Mouse (Mus musculus) Patski (cell line): ENCODE measurements around the gene Ube3c. TPM values are rescaled to one million over a fixed set of nuclear protein-coding genes. Genes with fewer than 3 reads are reported as not detected.
A peak's percentile ranks its signal among the peaks of the same experiment; 100 is the strongest.
"Not testable (repeated sequence)": the region's sequence is repeated elsewhere in the genome, so short reads cannot be mapped to it uniquely, and the experiment has no call there.

ENCODE experiments used
- ATAC-seq: fragments of 100-300 bp; one replicate; pipeline ENCODE4 v1.8.0; 2021
- CTCF ChIA-PET: fragments of 350-600 bp; sonication (Branson Sonifier 250); formaldehyde crosslinking; loops from one replicate; lab custom pipeline; 2022; ENCODE audit warnings: inconsistent platforms; lab: Charles Lee
- POLR2A ChIA-PET: fragments of 350-600 bp; sonication (Branson Sonifier 250); formaldehyde crosslinking; loops from one replicate; lab custom pipeline; 2022; ENCODE audit warnings: antibody characterized with exemption, inconsistent platforms; lab: Charles Lee
- DNase-seq: peaks from one replicate; pipeline ENCODE4 v3.0.0-alpha.2; 2011; ENCODE audit warnings: low read depth, low spot score
- H3K27me3 ChIP-seq: fragments of 371-371 bp; one replicate; pipeline ENCODE4 v1.5.1; 2021
- CTCF ChIP-seq: fragments of 100-300 bp; IDR thresholded peaks from one replicate; pipeline ENCODE4 v1.5.1; 2021
- in situ Hi-C: fragments of 300-500 bp; cut with MboI; formaldehyde crosslinking; loops from 3 replicates; pipeline ENCODE4 v1.11.1; 2018; ENCODE audit warnings: low pct_unique_long_range_greater_than_20kb, mixed read lengths
- polyA plus RNA-seq: library from polyadenylated mRNA; unstranded; gene quantifications from one replicate; pipeline ENCODE4 v1.2.3, GENCODE M21; 2021

Ube3c gene
- 57.4 TPM for polyA plus RNA-seq

GRCm38 (mm10) chr5:29568848-29569377, at the start of gene Ube3c:
TSS of gene Ube3c (plus strand) at chr5:29569242.
- no peak for TF ChIP-seq CTCF
- ChIA-PET POLR2A (interaction anchor here (1.1 kb wide), 1 partner anchor 191 kb away, joined by 3 read pairs; the partner anchor contains the start of gene Lmbr1), CTCF (interaction anchor here (1.2 to 1.7 kb wide), 2 partner anchors 18 to 22 kb away, joined by 3 to 6 read pairs; no protein-coding TSS in a partner anchor)
- peaks cover 22% of the 10 kb centered on the region for H3K27me3 ChIP-seq
- ATAC-seq (peak; percentile 89), DNase-seq (peak; percentile 83)
- in situ Hi-C loops: no loop called here

DNA sequence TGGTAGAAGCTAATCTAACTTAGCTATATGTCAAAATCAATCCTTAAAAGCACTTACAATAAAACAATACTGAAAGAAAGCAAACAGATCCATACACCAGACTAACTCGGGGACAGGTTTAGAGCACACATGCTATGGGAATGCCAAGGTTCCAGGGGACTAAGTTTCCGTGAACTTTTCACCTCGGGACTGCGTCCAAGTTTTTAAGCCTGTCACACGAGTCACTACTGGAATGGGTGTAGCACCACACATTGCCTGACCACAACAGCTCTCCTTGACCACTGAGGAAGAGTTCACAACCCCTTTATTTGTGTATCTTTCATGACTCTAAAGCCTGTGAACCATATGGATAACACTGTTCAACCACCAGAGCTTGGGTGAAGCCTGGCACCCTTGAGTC, 8.9 kb upstream of the Ube3c start:
- ChIA-PET POLR2A (no interaction called here), CTCF (interaction anchor here (1.7 kb wide), 1 partner anchor 13 kb away, joined by 4 read pairs; no protein-coding TSS in a partner anchor)
- no peak for ATAC-seq
- TF ChIP-seq CTCF: no peak
- in situ Hi-C loops: no loop called here
- peaks cover 23% of the 10 kb centered on the region for H3K27me3 ChIP-seq
- no peak for DNase-seq

- ChIA-PET POLR2A (no interaction called here), CTCF (no interaction called here)
- in situ Hi-C loops: no loop called here
- TF ChIP-seq CTCF: peak; percentile 63
- ATAC-seq (no peak), DNase-seq (no peak)
- peaks cover 27% of the 10 kb centered on the region for H3K27me3 ChIP-seq
Observed at GRCm38 (mm10) chr5:29560667-29561066, 8.4 kb upstream of the Ube3c start.

DNA sequence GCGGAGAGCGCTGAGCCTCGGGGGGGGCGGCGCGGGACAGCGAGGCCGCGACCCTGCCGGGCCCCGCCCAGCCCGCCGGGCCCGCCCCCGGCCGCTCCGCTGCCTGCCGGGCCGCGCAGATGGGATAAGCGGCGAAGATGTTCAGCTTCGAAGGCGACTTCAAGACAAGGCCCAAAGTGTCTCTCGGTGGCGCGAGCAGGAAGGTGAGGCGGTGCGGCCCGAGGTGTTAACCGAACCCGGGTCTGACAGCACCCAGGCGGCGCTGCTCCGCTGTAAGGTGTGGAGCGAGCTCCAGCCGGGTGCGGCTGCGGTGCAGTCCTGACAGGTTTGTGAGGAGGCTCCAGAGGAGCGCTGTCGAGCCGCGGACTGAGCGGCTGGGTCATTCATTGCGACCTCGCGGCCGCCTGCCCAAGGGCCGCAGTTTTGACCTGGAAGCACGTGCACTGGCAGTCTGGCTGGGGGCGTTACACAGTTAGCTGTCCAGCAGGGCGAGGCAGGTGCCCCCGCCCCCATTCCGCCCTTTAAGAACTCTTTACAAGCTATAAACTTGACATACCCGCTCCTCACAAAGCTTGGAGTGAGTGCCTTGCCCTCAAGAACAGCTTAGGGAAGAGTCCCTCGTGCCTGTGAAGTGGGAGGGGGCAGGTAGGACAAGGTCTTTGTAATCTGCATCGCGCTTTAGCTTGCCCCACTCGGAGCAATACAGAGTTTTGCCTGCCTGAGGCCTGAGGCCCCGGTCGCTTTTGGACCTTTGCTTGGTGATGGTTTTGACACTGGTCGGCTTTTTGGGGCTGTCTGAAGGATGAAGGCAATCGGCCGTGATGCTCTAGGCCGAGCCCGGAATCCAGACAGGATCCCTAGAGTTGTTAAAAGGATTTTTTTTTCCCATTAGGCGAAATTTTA, 587 bp downstream of the Ube3c start:
- in situ Hi-C loops: no loop called here
- CTCF ChIA-PET: interaction anchor here (1.0 to 1.7 kb wide), 4 partner anchors 10 to 118 kb away, joined by 3 to 6 read pairs (median 5); no protein-coding TSS in a partner anchor
- peaks cover 16% of the 10 kb centered on the region for H3K27me3 ChIP-seq
- ATAC-seq: peak; percentile 87
- POLR2A ChIA-PET: interaction anchor here (0.9 to 1.3 kb wide), 5 partner anchors 10 to 191 kb away, joined by 3 to 4 read pairs (median 3); partner anchors contain the start of gene Lmbr1
- DNase-seq: no peak
- peak; percentile 71 for TF ChIP-seq CTCF

GRCm38 (mm10) chr5:29574286-29574685, 5.2 kb downstream of the Ube3c start:
- H3K27me3 ChIP-seq, POLR2A ChIA-PET, CTCF ChIA-PET, DNase-seq, in situ Hi-C loops, ATAC-seq: not testable (repeated sequence)

GRCm38 (mm10) chr5:29575085-29575484, 6.0 kb downstream of the Ube3c start:
- DNase-seq (no peak), ATAC-seq (no peak)
- no peaks in the 10 kb centered on the region for H3K27me3 ChIP-seq
- in situ Hi-C loops: no loop called here
- ChIA-PET CTCF (interaction anchor here (0.7 kb wide), 1 partner anchor 345 kb away, joined by 3 read pairs; no protein-coding TSS in a partner anchor), POLR2A (no interaction called here)
- TF ChIP-seq CTCF: no peak

DNA sequence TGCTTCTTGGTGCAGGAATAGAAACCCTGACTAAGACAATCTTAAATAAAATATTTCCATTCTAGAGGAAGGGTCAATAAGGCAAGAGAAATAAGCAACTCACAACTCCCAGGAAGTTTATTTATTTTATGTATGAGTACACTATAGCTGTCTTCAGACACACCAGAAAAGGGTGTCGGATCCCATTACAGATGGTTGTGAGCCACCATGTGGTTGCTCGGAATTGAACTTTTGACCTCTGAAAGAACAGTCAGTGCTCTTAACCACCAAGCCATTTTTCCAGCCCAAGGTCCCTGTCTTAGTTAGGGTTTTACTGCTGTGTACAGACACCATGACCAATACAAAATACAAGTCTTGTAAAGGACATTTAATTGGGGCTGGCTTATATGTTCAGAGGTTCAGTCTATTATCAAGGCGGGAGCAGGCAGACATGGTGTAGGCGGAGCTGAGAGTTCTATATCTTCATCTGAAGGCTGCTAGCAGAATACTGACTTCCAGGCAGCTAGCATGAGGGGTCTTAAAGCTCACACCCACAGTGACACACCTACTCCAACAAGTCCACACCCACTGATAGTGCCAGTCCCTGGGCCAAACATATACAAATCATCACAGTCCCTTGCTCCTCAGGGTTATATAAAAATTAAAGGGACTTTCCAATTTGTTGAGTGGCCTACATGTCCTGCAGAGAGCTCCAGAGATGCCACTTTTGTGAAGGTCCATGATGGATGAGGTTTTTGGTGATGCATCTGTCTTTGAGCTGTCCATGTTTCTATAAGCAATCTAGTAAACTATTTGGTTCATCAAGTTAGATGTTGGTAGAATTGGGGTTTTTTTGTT, 9.0 kb downstream of the Ube3c start:
- POLR2A ChIA-PET: no interaction called here
- in situ Hi-C loops: no loop called here
- no peak for ATAC-seq

DNA sequence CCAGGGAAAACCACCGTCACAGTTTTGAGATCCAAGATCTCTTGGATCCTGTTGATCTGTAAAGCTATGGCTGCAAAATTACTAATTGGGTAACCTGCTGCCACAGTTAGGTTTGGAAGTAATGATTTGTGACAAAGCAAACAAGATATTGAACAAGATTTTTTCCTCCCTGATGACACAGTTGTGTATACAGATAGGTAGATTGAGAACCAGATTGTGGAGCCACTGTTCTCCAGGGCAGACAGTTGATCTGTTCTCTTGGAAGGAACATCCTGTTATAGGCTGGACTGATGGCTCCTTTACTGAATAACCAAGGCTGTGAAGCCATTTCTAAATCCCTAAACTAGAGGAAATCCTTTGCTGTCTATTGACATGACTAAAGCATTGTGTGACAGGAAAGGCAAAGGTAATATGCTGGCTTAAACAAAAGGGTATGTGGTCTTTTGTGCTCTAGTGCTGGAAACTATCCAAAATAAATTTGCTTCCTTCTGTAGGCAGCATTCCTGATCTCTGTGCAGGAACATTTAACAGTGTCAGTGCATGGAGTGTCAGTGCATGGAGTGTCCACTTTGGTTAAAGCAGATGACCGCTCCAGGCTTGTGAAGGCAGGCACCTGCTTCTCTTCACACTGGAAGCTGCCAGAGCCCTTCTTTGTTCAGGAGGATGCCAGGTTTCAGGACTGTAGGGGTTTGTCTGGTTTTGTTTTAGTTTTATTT, 15.0 kb downstream of the Ube3c start:
- TF ChIP-seq CTCF: no peak
- POLR2A ChIA-PET: no interaction called here
- peak; percentile 39 for ATAC-seq
- in situ Hi-C loops: no loop called here
- no peaks in the 10 kb centered on the region for H3K27me3 ChIP-seq
- no peak for DNase-seq
- CTCF ChIA-PET: interaction anchor here (2.3 kb wide), 1 partner anchor 15 kb away, joined by 7 read pairs; no protein-coding TSS in a partner anchor

More for the DNA sequence above, 9.0 kb downstream of the Ube3c start:
- H3K27me3 ChIP-seq: no peaks in the 10 kb centered on the region
- no peak for DNase-seq
- CTCF ChIA-PET: no interaction called here
- no peak for TF ChIP-seq CTCF

DNA sequence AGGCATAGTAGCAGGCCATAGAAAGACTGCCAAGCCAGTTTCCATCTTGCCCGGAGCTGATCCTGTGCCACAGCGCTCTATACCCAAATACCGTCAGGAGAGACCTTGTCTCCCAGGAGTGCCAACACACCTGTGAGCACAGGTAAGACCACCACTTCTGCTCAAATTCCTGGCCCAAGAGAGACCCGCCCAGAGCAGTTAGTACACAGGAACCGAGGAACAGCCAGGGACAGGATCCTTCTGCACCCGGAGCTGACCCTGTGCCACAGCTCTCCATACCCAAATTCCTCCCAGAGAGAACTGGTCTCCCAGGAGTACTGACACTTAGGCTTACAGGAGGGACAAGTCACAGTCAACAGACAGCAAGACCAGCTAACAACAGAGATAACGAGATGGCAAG, 23.1 kb downstream of the Ube3c start:
- POLR2A ChIA-PET, in situ Hi-C loops, H3K27me3 ChIP-seq, DNase-seq, ATAC-seq: not testable (repeated sequence)
- CTCF ChIA-PET: interaction anchor here (1.3 kb wide), 1 partner anchor 11 kb away, joined by 3 read pairs; no protein-coding TSS in a partner anchor
